ENCODE assay signal across 8 mouse cellular contexts in the genomic region with DNA sequence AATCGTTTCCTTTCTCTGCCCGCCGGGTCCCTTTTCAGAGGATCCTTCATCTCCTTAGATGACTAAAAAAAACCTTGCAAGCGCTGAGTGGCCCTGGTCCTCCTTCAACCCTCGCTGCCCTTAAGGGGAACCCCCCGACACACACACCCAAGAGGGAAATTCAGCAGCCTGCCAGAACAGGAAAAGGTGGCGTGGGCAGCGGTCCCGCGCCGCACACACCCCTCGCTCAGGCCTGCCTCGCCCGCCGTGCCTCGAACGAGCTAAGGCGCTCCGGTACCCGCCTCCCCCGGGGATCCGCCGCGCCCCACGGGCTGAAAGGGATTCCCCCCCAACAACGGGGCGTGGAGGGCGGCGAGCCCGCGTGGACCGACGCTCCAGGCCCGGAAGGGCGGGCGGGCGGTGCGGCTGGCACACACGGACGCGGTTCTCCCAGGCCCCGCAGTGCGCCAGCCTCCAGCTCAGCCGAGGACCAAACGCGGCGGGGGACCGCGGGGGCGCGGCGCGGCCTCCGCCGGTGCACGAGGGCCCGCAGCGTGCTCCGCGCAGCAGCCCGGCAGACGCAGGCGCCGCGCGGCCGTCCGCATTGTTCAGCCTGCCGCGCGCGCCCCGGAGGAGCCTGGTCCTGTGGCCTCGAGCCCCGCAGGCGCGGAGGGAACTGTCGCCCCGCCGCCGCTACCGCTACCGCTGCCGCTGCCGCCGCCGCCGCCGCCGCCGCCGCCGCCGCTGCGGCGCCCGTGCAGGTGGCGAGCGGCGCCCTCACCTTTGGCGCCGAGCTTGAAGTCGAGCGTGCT. TPM values are rescaled to one million over a fixed set of nuclear protein-coding genes. Genes with fewer than 3 reads are reported as not detected.
DNase-seq lines count a peak whose midpoint lies in the region; ATAC-seq lines count a peak whose summit lies in the region.

No protein-coding gene starts in this region.

- peak; percentile 70 for ATAC-seq in CD4-positive, CD25-positive, alpha-beta regulatory T cell, adult 4 months
- ATAC-seq in embryonic facial prominence, embryonic 12.5 days (ENCODE audit: insufficient number of reproducible peaks, insufficient read depth, low FRiP score, low TSS enrichment): 0 out of 2 replicates have a peak, but pooled peaks have one; percentile 64
- peak; percentile 55 for ATAC-seq in heart, embryonic 16.5 days (replicated peaks; ENCODE audit: extremely low read depth, insufficient read depth, low FRiP score)

- peak overlapping the region; percentile 83 for H3K27ac ChIP-seq in embryonic facial prominence, embryonic 12.5 days
- peak overlapping the region; percentile 80 for H3K27ac ChIP-seq in heart, embryonic 16.5 days (ENCODE audit: low read length)

- DNase-seq in adrenal gland, adult 8-10 months: peak; percentile 3
- DNase-seq in layer of hippocampus, adult 8-10 months (ENCODE audit: low spot score in 2 of 2): peak; percentile 8 to 14
- peak; percentile 20 for DNase-seq in lung, postnatal 14 days
- DNase-seq in retina, postnatal 7 days (ENCODE audit: low read depth, low spot score): peak; percentile 21
- DNase-seq in thymus, postnatal 4 days: peak; percentile 57

- peak overlapping the region; percentile 48 for H3K4me2 ChIP-seq in embryonic facial prominence, embryonic 12.5 days (replicated peaks)
- H3K4me2 ChIP-seq in heart, embryonic 16.5 days (ENCODE audit: low read depth, low read length): peak overlapping the region; percentile 73

- WGBS in embryonic facial prominence, embryonic 12.5 days: 23% methylated on average over 76 of the region's 104 CpGs
- WGBS in heart, embryonic 16.5 days: 16% methylated on average over 75 of the region's 104 CpGs

- no peaks in the 10 kb centered on the region for H3K4me1 ChIP-seq in embryonic facial prominence, embryonic 12.5 days
- H3K4me1 ChIP-seq in heart, embryonic 16.5 days (ENCODE audit: control insufficient read depth, insufficient read depth, low read length): peaks cover 4% of the 10 kb centered on the region; the same call in 1 of the 2 replicates

- H3K9me3 ChIP-seq in embryonic facial prominence, embryonic 12.5 days: no peaks in the 10 kb centered on the region
- no peaks in the 10 kb centered on the region for H3K9me3 ChIP-seq in heart, embryonic 16.5 days (replicated peaks; ENCODE audit: control insufficient read depth, low read length)

- H3K4me3 ChIP-seq in embryonic facial prominence, embryonic 12.5 days: peak overlapping the region; percentile 61
- peak overlapping the region; percentile 76 for H3K4me3 ChIP-seq in heart, embryonic 16.5 days (ENCODE audit: low read length)

- no peaks in the 10 kb centered on the region for H3K27me3 ChIP-seq in embryonic facial prominence, embryonic 12.5 days
- no peaks in the 10 kb centered on the region for H3K27me3 ChIP-seq in heart, embryonic 16.5 days (ENCODE audit: control insufficient read depth, insufficient read depth, low read length)

- no peaks in the 10 kb centered on the region for H3K36me3 ChIP-seq in embryonic facial prominence, embryonic 12.5 days
- no peaks in the 10 kb centered on the region for H3K36me3 ChIP-seq in heart, embryonic 16.5 days (ENCODE audit: control insufficient read depth, insufficient read depth)

- peak overlapping the region; percentile 81 for H3K9ac ChIP-seq in embryonic facial prominence, embryonic 12.5 days
- peak overlapping the region; percentile 82 for H3K9ac ChIP-seq in heart, embryonic 16.5 days (ENCODE audit: low read length)

RNA-seq across cellular contexts. Expression of a gene that starts 0.7 kb away (rescaled TPM):
- polyA plus RNA-seq in CD4-positive, CD25-positive, alpha-beta regulatory T cell, adult 4 months (2017; shearing (Covaris generic)): 10 to 100 TPM; 46.7 to 62.0 TPM
- 10 to 100 TPM; 10.1 to 15.3 (median 13.4) TPM for total RNA-seq in adrenal gland, adult 8-10 months (2022)
- 69.8 and 70.1 TPM in 2 replicates for polyA plus RNA-seq in embryonic facial prominence, embryonic 12.5 days (2016; fragmentation: Nextera tagmentation; extraction: Ambion mirVana)
- 33.7 and 42.2 TPM in 2 replicates for polyA plus RNA-seq in heart, embryonic 16.5 days (2015; fragmentation: Nextera tagmentation; extraction: Ambion mirVana)
- 100 to 1,000 TPM in 1 of 4 experiments, 10 to 100 TPM in 3; 69.7 to 105 (median 90.4) TPM for total RNA-seq in layer of hippocampus, adult 8-10 months (2022)

Comparison
In these comparisons a context has a peak if more than half of its experiments do, and no peak if none do; other contexts are left out.
1. Peak in every context shown above with its lines: DNase-seq, ATAC-seq, H3K4me3 ChIP-seq and H3K27ac ChIP-seq.
2. DNase-seq: peak in every context shown above with its lines; median percentile 57 in thymus, postnatal 4 days; 21 in retina, postnatal 7 days; 20 in lung, postnatal 14 days; 11 in layer of hippocampus, adult 8-10 months; 3 in adrenal gland, adult 8-10 months.